Comparison of ENCODE assay signal across 9 mouse cellular contexts in the genomic region with DNA sequence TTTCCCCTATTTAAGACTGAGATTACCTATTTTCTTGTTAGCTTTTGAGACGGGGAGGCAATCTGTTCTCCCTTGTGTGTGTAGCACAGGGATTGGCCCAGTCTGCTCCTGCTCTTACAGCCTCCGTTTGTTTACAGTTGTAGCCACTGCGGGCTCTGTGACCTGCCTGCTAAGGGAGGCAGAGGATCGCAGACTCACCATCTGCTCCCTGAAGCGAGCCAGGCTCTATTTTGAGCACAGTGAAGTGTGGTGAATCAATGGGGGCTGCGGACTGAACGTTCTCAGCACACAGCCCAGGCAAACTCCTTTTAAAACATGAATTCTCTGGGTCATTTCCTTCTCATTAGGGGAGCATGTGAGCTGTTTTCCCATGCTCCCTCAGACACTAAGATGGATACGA. TPM values are rescaled to one million over a fixed set of nuclear protein-coding genes. Genes with fewer than 3 reads are reported as not detected.
A peak's percentile ranks its signal among the peaks of the same experiment; 100 is the strongest.
DNase-seq lines count a peak whose midpoint lies in the region; ATAC-seq lines count a peak whose summit lies in the region.
"Had no signal": no experiment of that assay in that cellular context is flagged by ENCODE, and none has a peak within 500 bp of the region (broad histone marks: within the 10 kb centered on the region; RNA-seq: fewer than 3 reads in every experiment).

No protein-coding gene starts in this region.

- no peaks in the 10 kb centered on the region for H3K27me3 ChIP-seq in kidney, embryonic 14.5 days (ENCODE audit: control insufficient read depth, insufficient read depth, low read length)
- no peaks in the 10 kb centered on the region for H3K27me3 ChIP-seq in hindbrain, embryonic 16.5 days (replicated peaks; ENCODE audit: control insufficient read depth, insufficient read depth, low read length)
- no peaks in the 10 kb centered on the region for H3K27me3 ChIP-seq in neural tube, embryonic 15.5 days (replicated peaks)
- H3K27me3 ChIP-seq: limb, embryonic 13.5 days had no signal

- H3K27ac ChIP-seq in kidney, embryonic 14.5 days (ENCODE audit: low read depth, low read length): no peak overlapping the region
- H3K27ac ChIP-seq in hindbrain, embryonic 16.5 days (ENCODE audit: low read depth, low read length): peak overlapping the region; percentile 45
- peak overlapping the region; percentile 24; the same call in 1 of the 2 replicates for H3K27ac ChIP-seq in neural tube, embryonic 15.5 days (replicated peaks)
- H3K27ac ChIP-seq: limb, embryonic 13.5 days had no signal

- H3K4me2 ChIP-seq in kidney, embryonic 14.5 days (replicated peaks; ENCODE audit: low read depth, low read length): no peak overlapping the region; the same call in 1 of the 2 replicates
- H3K4me2 ChIP-seq in hindbrain, embryonic 16.5 days (ENCODE audit: low read length): peak overlapping the region; percentile 7; the same call in 1 of the 2 replicates
- no peak overlapping the region for H3K4me2 ChIP-seq in neural tube, embryonic 15.5 days
- H3K4me2 ChIP-seq: limb, embryonic 13.5 days had no signal

- DNase-seq in kidney, adult 9 months: no peak
- DNase-seq in embryo, embryonic 10.5 days (ENCODE audit: low spot score): peak; percentile 11
- no peak for DNase-seq in spleen, adult 18-20 months
- DNase-seq in urinary bladder, adult 18-20 months (ENCODE audit: low spot score in 2 of 2): no peak

- H3K4me3 ChIP-seq in kidney, embryonic 14.5 days (ENCODE audit: low read length): no peak overlapping the region
- H3K4me3 ChIP-seq in hindbrain, embryonic 16.5 days (ENCODE audit: low read length): no peak overlapping the region
- H3K4me3 ChIP-seq in neural tube, embryonic 15.5 days (replicated peaks): no peak overlapping the region
- H3K4me3 ChIP-seq: limb, embryonic 13.5 days had no signal

- peaks cover 11% of the 10 kb centered on the region for H3K4me1 ChIP-seq in kidney, embryonic 14.5 days (ENCODE audit: control insufficient read depth, insufficient read depth, low read length)
- H3K4me1 ChIP-seq in hindbrain, embryonic 16.5 days (ENCODE audit: control insufficient read depth, insufficient read depth, low read depth, low read length): no peaks in the 10 kb centered on the region
- H3K4me1 ChIP-seq in neural tube, embryonic 15.5 days: peaks cover 5% of the 10 kb centered on the region; the same call in 1 of the 2 replicates
- H3K4me1 ChIP-seq: limb, embryonic 13.5 days had no signal

- no peak overlapping the region for H3K9ac ChIP-seq in kidney, embryonic 14.5 days (ENCODE audit: low read depth, low read length)
- 0 out of 2 replicates have a peak overlapping the region, but pooled peaks have one; percentile 0 for H3K9ac ChIP-seq in hindbrain, embryonic 16.5 days (ENCODE audit: low read depth, low read length)
- H3K9ac ChIP-seq in neural tube, embryonic 15.5 days (replicated peaks): no peak overlapping the region
- H3K9ac ChIP-seq: limb, embryonic 13.5 days had no signal

- peak; percentile 73 for ATAC-seq in kidney, embryonic 14.5 days (ENCODE audit: low FRiP score, low TSS enrichment)
- ATAC-seq in hindbrain, embryonic 16.5 days: peak; percentile 89
- peak; percentile 31; the same call in 1 of the 2 replicates for ATAC-seq in neural tube, embryonic 15.5 days (ENCODE audit: low FRiP score)
- no peak for ATAC-seq in erythroblast, adult 5-6 weeks (replicated peaks; ENCODE audit: low FRiP score, poor library complexity, severe bottlenecking)

- H3K9me3 ChIP-seq in kidney, embryonic 14.5 days (ENCODE audit: control insufficient read depth, low read length): no peaks in the 10 kb centered on the region
- no peaks in the 10 kb centered on the region for H3K9me3 ChIP-seq in hindbrain, embryonic 16.5 days (ENCODE audit: control insufficient read depth, low read length)
- no peaks in the 10 kb centered on the region for H3K9me3 ChIP-seq in neural tube, embryonic 15.5 days (replicated peaks)
- H3K9me3 ChIP-seq: limb, embryonic 13.5 days had no signal

- peaks cover 10% of the 10 kb centered on the region for H3K36me3 ChIP-seq in kidney, embryonic 14.5 days (ENCODE audit: control insufficient read depth, insufficient read depth, low read length)
- 0 out of 2 replicates have a peak, but pooled peaks cover under 1% of the 10 kb centered on the region for H3K36me3 ChIP-seq in hindbrain, embryonic 16.5 days (ENCODE audit: control insufficient read depth, insufficient read depth, low read length)
- H3K36me3 ChIP-seq in neural tube, embryonic 15.5 days: peaks cover 15% of the 10 kb centered on the region

- WGBS in kidney, embryonic 14.5 days: 15% methylated on average over 8 of the region's 8 CpGs
- WGBS in hindbrain, embryonic 16.5 days: 42% methylated on average over 8 of the region's 8 CpGs
- WGBS in neural tube, embryonic 15.5 days: 24% methylated on average over 8 of the region's 8 CpGs

RNA-seq across cellular contexts. Expression of a gene that starts 27.4 kb away (rescaled TPM):
- polyA plus RNA-seq in kidney, embryonic 14.5 days (2014; fragmentation: Nextera tagmentation; extraction: Ambion mirVana): 1.2 and 2.3 TPM in 2 replicates
- polyA plus RNA-seq in hindbrain, embryonic 16.5 days (2015; fragmentation: Nextera tagmentation; extraction: Ambion mirVana): 1.3 and 1.5 TPM in 2 replicates
- 0.99 and 2.6 TPM in 2 replicates for polyA plus RNA-seq in neural tube, embryonic 15.5 days (2015; fragmentation: Nextera tagmentation; extraction: Ambion mirVana)
- not detected in 2 replicates for total RNA-seq in erythroblast, adult 5-6 weeks (2015; ENCODE audit: low replicate concordance)
- not detected in 2 replicates for total RNA-seq in erythroblast, adult 5-6 weeks (2017; ENCODE audit: low replicate concordance)

RNA-seq across cellular contexts. Expression of a gene that starts 31.5 kb away (rescaled TPM):
- 29.1 and 32.0 TPM in 2 replicates for polyA plus RNA-seq in kidney, embryonic 14.5 days (2014; fragmentation: Nextera tagmentation; extraction: Ambion mirVana)
- polyA plus RNA-seq in hindbrain, embryonic 16.5 days (2015; fragmentation: Nextera tagmentation; extraction: Ambion mirVana): 14.7 and 17.8 TPM in 2 replicates
- polyA plus RNA-seq in neural tube, embryonic 15.5 days (2015; fragmentation: Nextera tagmentation; extraction: Ambion mirVana): 11.8 and 16.9 TPM in 2 replicates
- 0.63 and 3.3 TPM in 2 replicates for total RNA-seq in erythroblast, adult 5-6 weeks (2015; ENCODE audit: low replicate concordance)
- 0.84 and 2.6 TPM in 2 replicates for total RNA-seq in erythroblast, adult 5-6 weeks (2017; ENCODE audit: low replicate concordance)

RNA-seq across cellular contexts. Expression of a gene that starts 35.1 kb away (rescaled TPM):
- polyA plus RNA-seq in kidney, embryonic 14.5 days (2014; fragmentation: Nextera tagmentation; extraction: Ambion mirVana): 37.6 and 47.7 TPM in 2 replicates
- 44.5 and 58.5 TPM in 2 replicates for polyA plus RNA-seq in hindbrain, embryonic 16.5 days (2015; fragmentation: Nextera tagmentation; extraction: Ambion mirVana)
- polyA plus RNA-seq in neural tube, embryonic 15.5 days (2015; fragmentation: Nextera tagmentation; extraction: Ambion mirVana): 54.4 and 61.3 TPM in 2 replicates
- 1.7 and 5.6 TPM in 2 replicates for total RNA-seq in erythroblast, adult 5-6 weeks (2015; ENCODE audit: low replicate concordance)
- 2.1 and 7.9 TPM in 2 replicates for total RNA-seq in erythroblast, adult 5-6 weeks (2017; ENCODE audit: low replicate concordance)
